Mouse (Mus musculus) lung, postnatal 4 days (tissue): ENCODE measurements around the gene Cptp.

Experiments used
- DNase-seq, 2 experiments: peaks; one replicate each; pipeline ENCODE4 v3.0.0; 2021

Cptp gene

DNA sequence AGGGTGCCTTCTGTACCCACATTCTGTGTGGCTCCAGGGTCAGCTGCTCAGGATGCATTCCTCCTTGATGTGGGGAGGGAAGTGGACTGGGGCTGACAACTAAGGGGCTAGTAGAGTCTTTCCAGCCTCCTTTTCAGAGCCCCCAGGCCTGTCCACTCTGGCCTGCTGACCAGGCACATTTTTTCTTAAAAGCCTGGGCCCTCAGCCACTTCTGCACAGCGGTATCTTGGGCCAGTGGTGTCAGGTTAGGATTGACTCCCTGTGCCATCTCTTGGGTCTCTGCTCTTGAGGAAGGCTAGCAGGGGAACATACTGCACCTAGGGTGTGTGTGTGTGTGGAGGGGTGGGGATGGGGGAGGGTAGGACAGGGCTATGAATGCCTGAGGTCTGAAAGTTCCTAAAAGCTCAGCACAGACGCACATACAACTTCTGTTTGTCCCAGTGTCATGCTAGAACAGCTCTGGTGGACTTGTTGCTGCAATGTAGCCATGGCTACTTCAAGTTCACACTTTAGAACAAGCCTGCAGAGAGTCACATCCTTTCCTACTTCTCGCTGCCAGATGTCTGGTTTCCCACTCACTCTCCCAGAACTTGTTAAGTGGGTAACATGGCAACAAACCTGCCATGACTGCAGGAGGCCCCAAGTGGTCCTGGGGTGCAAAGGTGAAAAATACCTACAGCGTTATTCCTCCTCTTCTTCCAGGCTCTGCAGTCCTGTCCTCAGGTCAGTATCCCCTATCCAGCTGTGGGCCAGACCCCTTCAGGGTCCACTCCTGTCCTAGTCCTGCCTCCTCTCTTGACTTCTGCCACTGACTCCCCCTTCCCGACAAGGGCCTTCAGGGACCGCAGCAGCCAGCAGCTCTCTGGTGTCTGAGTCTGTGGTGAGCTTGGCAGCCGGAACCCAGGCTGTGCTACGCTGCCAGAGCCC is 28.9 kb downstream of the Cptp start:
- DNase-seq, result peak in 1 of 2 experiments; percentile 42

DNA sequence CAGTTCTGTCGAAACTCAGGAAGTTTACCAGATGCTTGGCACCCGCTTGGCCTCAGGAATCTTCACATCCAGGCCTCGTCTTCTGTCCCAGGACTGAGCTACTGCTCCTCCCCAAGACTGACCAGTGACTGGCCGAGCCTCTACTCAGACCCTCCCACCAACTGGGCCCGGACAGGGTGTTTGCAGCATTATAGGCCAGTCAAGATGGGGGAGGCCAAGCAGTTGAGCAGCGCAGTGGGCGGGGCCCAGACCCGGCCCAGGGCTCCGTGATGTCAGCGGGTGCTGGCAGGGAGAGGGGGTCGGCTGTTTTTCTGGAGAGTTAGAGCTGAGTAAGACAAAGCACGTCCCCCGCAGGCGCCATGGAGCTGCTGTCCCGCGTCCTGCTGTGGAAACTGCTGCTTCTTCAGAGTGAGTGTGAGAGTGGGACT is 29.7 kb downstream of the Cptp start, which contains the start of gene Mxra8:
Mxra8 (plus strand) TSS at position 198 of the 428 bp plus-strand sequence.
- DNase-seq, result peak; percentile 90 to 97

DNA sequence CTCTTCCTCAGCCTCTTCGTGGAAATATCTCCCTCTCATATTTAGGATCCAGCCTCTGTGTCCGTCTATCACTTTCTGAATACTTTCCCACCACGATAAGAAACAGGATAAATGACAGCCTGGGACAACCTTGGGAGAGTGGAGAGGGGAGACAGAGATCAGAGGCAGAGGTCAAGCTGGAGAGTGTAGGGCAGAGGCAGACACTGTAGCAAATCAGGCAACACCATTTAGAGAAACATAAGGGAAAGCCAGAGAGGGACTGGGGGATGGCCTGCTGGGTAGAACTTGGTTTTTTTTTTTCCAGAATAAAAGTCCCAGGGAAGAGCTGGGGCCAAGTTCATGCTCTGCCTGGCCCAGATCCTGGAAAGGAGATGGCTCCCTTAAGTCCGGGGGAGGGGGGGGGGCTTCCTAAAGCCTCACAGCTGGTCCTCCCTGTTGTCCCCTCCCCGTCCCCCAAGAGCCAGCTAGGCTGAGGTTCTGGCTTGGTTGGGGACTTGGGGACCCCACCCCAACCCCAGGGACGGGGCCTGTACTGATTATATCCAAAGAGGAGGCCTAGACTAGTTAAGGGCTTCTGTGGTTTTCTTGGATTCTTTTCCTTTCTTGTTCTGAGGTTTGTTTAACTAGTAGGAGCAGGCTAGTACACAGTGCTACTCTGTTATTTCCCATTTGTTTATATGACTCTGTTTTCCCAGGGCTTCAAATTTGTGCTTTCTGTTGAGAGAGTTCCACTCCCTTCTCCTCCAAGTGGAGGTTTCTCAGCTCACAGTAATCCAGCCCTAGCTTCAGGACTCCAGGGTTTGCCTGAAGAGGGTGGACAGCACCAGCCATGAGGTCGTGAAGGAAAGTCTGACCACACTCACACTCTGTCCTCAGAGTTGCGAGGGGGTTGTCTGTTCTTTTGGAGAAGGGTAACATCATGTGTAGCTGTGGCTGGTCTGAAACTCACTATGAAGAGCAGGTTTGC is 30.8 kb downstream of the Cptp start:
- DNase-seq, result peak; percentile 46 to 77

DNA sequence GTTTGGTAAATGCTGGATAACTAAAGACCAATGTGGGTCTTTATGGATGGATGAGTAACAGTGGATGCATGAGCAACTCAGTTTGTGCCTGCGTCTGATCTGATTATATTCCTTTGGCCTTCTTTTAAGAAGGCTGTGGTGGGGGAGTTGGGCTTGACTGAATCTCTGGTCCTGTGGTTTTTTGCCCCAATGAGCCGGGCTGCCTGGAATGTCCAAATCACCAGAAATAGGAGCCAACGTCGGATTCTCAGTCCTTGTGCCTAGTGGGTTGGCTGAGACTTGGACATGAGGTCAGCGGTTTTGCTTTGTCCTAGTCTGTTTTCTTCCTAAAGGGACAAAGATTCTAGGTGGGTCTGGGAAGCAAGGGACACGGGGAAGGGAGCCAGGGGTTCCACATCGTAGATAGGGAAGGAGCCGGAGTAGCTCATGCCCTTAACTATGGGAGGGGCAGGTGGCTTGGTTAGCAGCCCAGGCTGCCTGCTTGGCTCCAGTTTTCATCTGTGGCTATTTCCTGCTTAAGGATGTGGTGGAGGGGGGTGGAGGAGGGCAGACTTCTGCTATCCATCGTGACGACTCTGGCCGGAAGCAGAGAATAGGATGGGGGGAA is 31.7 kb downstream of the Cptp start:
- peak; percentile 55 to 71 for DNase-seq

DNA sequence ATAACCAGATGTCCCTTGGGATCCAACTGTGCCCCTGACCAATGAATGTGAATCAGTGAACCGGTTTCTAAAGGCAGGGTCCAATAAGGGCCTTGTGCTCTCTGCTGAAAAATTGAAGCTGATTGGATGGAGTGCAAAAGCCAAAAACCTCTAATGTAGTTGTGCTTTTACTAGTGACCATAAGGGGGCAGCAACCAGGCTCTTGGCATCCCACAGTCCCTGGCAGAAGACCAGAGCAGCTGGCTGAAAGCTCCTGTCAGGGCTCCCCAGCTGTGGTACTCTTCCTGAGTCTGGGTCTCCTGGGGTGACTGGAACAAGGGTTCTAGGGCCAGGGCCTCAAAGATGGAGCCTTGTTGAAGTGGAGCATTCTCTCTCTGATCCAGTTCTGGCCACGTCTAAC is 35.4 kb downstream of the Cptp start:
- peak; percentile 88 for DNase-seq

DNA sequence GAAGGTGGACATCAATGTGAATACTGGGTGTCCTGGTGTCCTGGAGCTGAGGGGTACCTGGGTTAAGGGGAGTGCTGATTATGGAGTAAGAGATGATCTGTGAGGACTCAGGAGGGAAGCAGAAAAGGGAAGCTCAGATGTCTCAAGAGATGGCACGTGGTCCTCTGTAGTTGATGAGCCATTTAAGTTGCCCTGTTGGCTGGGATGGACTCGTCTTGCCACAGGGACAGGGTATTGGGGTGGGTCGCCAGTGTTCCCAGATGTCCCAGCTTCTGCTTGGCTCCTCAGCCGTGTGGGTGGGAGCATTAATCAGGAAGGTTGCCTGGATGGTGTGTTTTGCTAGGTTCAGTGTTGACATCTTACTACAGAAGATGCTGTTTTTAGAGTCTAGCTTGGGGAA is 36.0 kb downstream of the Cptp start:
- DNase-seq, result no peak

DNA sequence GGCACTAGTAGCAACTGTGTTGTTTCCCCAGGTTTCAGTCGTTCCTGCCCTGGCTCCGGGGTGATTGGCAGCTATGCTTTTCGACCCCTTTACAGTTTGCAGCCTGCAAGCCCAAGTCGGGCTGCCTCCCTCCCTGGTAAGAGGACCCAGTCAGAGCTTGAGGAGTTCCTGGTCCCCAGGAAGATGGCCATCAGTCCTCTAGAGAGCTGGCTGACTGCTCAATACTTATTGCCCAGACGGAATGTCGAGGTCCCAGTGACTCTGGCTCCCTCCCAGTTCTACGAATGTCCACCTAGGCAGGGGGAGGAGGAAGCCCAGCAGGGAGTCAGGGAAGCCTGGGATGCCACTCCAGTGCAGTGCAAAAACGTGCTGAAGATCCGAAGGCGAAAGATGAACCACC is 36.9 kb downstream of the Cptp start:
- DNase-seq, result no peak

DNA sequence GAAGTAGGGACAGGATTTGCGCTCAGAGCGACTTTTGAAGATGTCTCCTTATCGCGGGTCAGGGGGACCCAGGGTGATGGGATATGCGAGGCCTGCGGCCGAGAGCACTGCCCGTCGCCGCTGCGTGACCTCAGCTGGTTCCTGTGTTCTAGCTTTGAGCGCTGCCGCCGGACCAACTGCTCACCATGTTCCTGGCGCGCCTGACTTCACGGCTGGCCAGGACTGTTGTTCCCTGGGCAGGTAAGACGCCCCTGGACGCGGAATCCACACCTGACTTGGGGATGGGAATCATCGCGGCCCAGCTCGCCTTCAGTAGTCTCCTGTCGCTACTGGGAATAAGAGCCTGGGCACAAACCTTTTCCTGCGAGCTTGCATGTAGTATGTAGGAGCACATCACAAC is 37.4 kb downstream of the Cptp start:
- no peak for DNase-seq

DNA sequence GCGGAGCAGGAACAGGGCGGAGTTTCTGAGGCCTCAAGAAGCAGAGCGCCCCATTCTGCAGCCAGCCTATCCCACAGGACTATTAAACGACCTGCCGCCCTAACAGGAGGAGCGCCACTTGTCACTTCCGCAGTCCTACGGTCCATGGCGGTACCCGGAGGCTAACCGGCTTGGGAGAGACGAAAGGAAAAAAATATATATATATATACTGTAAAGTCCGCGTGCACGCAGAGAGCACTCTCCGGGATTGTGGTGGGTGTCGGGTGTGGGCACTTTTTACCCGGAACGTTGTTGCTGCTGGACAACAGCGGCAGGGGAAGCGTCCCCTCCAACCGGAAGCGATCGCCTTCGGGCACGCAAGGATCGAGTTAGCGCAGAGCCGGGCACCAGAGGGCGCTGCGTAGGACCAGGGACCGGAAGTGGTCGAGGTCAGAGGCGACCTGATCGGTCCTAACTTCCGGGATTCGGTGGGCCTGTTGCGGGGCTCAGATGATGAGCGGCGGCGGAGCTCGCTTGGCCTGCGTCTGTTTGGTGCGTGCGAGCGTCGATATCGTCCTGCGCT is 38.0 kb downstream of the Cptp start, which contains the start of gene Aurkaip1:
Aurkaip1 (plus strand) TSS at position 68 of the 562 bp plus-strand sequence.
- peak; percentile 97 to 98 for DNase-seq

DNA sequence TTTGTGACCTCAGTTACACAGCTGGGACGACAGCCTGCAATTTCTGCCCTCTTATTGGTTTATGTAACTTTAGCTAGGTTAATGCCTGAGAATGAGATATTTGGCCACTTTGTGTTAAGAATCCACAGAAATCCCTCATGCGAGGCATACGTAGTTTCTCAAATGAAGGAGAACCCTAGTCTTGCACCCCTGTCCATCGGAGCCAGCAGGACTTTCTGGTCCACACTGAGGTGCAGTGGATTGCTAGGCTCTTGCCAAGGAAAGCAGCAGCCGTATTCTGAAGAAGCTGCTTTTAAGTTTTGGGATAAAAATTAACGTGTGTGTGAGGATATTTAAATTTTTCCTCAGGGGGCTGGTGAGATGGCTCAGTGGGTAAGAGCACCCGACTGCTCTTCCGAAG is 38.6 kb downstream of the Cptp start:
- DNase-seq, result no peak

DNA sequence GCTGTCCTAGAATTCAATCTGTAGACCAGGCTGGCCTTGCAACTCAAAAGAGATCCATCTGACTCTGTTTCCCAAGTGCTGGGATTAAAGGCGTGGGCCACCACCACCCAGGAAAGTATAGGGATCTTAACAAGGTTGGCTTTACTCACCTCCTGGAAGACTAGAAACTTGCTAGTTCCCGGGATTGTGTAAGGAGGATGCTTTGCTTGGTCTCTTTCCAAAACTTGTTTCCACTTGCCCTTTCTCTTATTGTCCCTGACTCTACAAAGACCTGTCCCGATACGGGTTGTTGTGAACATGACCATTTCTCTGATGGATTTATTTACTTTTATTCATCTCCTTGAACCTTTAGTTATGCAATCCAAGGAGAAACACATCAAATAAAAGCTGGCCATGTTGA is 39.4 kb downstream of the Cptp start:
- no peak for DNase-seq

DNA sequence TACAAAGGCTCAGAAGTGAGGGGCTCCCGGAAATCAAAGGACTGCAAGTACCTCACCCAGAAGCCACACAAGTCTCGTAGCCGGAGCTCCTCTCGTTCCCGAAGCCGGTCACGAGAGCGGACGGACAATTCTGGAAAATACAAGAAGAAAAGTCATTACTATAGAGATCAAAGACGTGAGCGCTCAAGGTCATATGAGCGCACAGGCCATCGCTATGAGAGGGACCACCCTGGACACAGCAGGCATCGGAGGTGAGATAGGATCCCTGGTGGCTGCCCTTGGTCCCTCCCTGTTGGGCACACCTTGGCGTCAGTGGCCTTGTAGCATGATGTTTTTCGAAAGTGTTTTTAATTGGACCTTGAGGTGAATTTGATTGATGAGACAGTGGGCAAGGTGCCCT is 45.8 kb downstream of the Cptp start:
- no peak for DNase-seq

DNA sequence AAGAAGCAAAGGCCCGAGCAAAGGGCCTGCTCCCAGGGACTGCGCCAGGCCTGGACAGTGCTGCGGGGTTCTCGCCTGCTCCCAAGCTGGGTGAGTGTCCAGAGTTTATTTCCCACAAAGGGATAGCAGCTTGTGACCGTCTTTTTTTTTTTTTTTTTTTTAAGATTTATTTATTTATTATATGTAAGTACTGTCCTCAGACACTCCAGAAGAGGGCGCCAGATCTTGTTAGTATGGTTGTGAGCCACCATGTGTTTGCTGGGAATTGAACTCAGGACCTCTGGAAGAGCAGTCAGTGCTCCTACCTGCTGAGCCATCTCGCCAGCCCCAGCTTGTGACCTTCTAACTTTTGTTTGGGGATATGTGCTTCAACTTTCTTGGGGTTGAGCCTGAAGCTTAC is 48.2 kb downstream of the Cptp start:
- peak in 1 of 2 experiments; percentile 45 for DNase-seq

DNA sequence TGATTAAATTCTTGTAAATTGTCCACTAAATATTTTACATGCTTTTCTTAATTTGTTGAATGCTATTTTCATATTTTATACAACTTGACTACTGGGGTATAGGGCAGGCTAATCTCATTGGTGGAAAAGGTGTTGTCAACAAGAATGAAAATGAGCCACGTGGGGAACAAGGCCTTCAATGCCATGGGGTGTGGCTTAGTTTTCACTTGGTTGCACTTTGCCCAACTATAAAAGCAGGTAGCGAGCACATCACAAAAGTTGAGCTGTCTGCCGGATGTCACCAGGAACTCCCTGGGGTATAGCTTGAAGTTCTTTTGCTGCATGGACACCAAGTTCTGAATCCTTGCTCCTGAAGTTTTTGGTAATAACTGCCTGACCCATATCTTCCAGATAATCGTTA is 51.7 kb downstream of the Cptp start:
- DNase-seq, result no peak
